ENCODE assay signal across 8 mouse cellular contexts in genomic region chr12:15565941-15566784, GRCm38 (mm10).
DNase-seq lines count a peak whose midpoint lies in the region; ATAC-seq and TF ChIP-seq lines count a peak whose summit lies in the region.
"Had no signal": no experiment of that assay in that cellular context is flagged by ENCODE, and none has a peak within 500 bp of the region (broad histone marks: within the 10 kb centered on the region; RNA-seq: fewer than 3 reads in every experiment).

No protein-coding gene starts in this region.

- no peak overlapping the region for H3K4me2 ChIP-seq in forebrain, embryonic 16.5 days (ENCODE audit: low read length)

- 6% methylated on average over 3 of the region's 3 CpGs for WGBS in forebrain, embryonic 16.5 days

- no peak overlapping the region for H3K4me3 ChIP-seq in ES-E14 (ENCODE audit: insufficient read depth in 1 of 2, low read depth in 1 of 2, low read length in 2 of 2, poor library complexity in 1 of 2, severe bottlenecking in 1 of 2)
- no peak overlapping the region for H3K4me3 ChIP-seq in forebrain, embryonic 16.5 days (replicated peaks; ENCODE audit: low read length)

- intact Hi-C loops in left cerebral cortex, postnatal 14 days (cut with DNase I): no loop called here

- DNase-seq in 416B (ENCODE audit: low read depth) (peak; percentile 46), ES-E14 (ENCODE audit: low read depth, low spot score) (no peak)
- DNase-seq in left cerebral cortex, postnatal 14 days (ENCODE audit: low spot score in 2 of 2): peak; percentile 16 to 62
- peak; percentile 65 for DNase-seq in retina, embryonic 14.5 days (ENCODE audit: low spot score)
- no peak for DNase-seq in thymus, postnatal 36 days
- DNase-seq in adrenal gland, adult 8-10 months: no peak

- no peak overlapping the region for H3K9ac ChIP-seq in ES-E14 (ENCODE audit: insufficient read depth, low read depth, low read length, poor library complexity, severe bottlenecking)
- no peak overlapping the region for H3K9ac ChIP-seq in forebrain, embryonic 16.5 days (replicated peaks; ENCODE audit: low read depth, low read length)
- H3K9ac ChIP-seq: liver, embryonic 14.5 days had no signal

- H3K36me3 ChIP-seq in ES-E14 (ENCODE audit: control insufficient read depth, insufficient read depth, low read length, poor library complexity, severe bottlenecking): no peaks in the 10 kb centered on the region
- H3K36me3 ChIP-seq in forebrain, embryonic 16.5 days (ENCODE audit: control insufficient read depth, insufficient read depth): no peaks in the 10 kb centered on the region

- H3K27ac ChIP-seq in ES-E14 (ENCODE audit: insufficient read depth, low read depth, low read length, poor library complexity, severe bottlenecking): no peak overlapping the region
- peak overlapping the region; percentile 34 for H3K27ac ChIP-seq in forebrain, embryonic 16.5 days (ENCODE audit: low read length)
- H3K27ac ChIP-seq: liver, embryonic 14.5 days had no signal

- peak; percentile 95 for ATAC-seq in forebrain, embryonic 16.5 days

- no peaks in the 10 kb centered on the region for H3K4me1 ChIP-seq in ES-E14 (ENCODE audit: control insufficient read depth in 2 of 2, insufficient read depth in 2 of 2, low read length in 2 of 2, poor library complexity in 1 of 2)
- no peaks in the 10 kb centered on the region; the same call in 1 of the 2 replicates for H3K4me1 ChIP-seq in forebrain, embryonic 16.5 days (replicated peaks; ENCODE audit: control insufficient read depth, insufficient read depth, low read length)

- no peaks in the 10 kb centered on the region for H3K27me3 ChIP-seq in forebrain, embryonic 16.5 days (replicated peaks; ENCODE audit: control insufficient read depth, insufficient read depth, low read length)

- H3K9me3 ChIP-seq in ES-E14 (ENCODE audit: control insufficient read depth, insufficient read depth, low read depth, low read length): no peaks in the 10 kb centered on the region
- no peaks in the 10 kb centered on the region for H3K9me3 ChIP-seq in forebrain, embryonic 16.5 days (ENCODE audit: control insufficient read depth, low read length)

- in situ Hi-C loops in ES-E14 (cut with MboI; ENCODE audit: low sequenced_read_pairs in 2 of 2, unreplicated experiment in 2 of 2): no loop called here

TF ChIP-seq in ES-E14, 5 proteins besides CTCF, POLR2A, EP300 and RAD21:
- no peak for TF ChIP-seq MAFK (IDR thresholded peaks at IDR 0.05; ENCODE audit: insufficient read depth, low read depth, low read length)
- TF ChIP-seq HCFC1 (IDR thresholded peaks at IDR 0.05; ENCODE audit: borderline replicate concordance, insufficient read depth, low read length): no peak
- 0 out of 2 replicates have a peak, but pooled peaks have one; percentile 15 for TF ChIP-seq ZNF384 (IDR thresholded peaks at IDR 0.05; ENCODE audit: low read depth, low read length)

Comparison
In these comparisons a context has a peak if more than half of its experiments do, and no peak if none do; other contexts are left out.
1. DNase-seq: peak in 416B (single experiment), left cerebral cortex, postnatal 14 days (2 of 2) and retina, embryonic 14.5 days (single experiment); none in ES-E14 (single experiment), thymus, postnatal 36 days (0 of 2) and adrenal gland, adult 8-10 months (single experiment).